Mouse (Mus musculus) limb, embryonic 11.5 days (tissue): ENCODE data around the gene Etl4. TPM values are rescaled to one million over a fixed set of nuclear protein-coding genes. Genes with fewer than 3 reads are reported as not detected.

Source experiments
- ATAC-seq: fragments of 200-750 bp; cut with Nextera tagmentation; 2 replicates; pipeline ENCODE4 v1.8.0; 2017; ENCODE audit warnings: low read depth; ENCODE audit not compliant: insufficient number of reproducible peaks, low FRiP score, low TSS enrichment
- DNase-seq: peaks from one replicate; pipeline ENCODE4 v3.0.0-alpha.2; 2015; ENCODE audit warnings: low spot score
- H3K27ac ChIP-seq: fragments of 300-500 bp; sonication (generic); replicated peaks from 2 replicates; pipeline ENCODE4 v1.5.1; 2014; ENCODE audit warnings: low read depth, mild to moderate bottlenecking, low read length
- H3K27me3 ChIP-seq: fragments of 300-500 bp; sonication (generic); 2 replicates; pipeline ENCODE4 v1.6.1; 2014; ENCODE audit warnings: mild to moderate bottlenecking, low read length, mixed read lengths; ENCODE audit not compliant: control insufficient read depth, insufficient read depth
- H3K36me3 ChIP-seq: fragments of 300-500 bp; sonication (generic); 2 replicates; pipeline ENCODE4 v1.6.1; 2014; ENCODE audit warnings: mild to moderate bottlenecking, low read length, moderate library complexity, mixed read lengths; ENCODE audit not compliant: control insufficient read depth, insufficient read depth
- H3K4me1 ChIP-seq: fragments of 300-500 bp; sonication (generic); 2 replicates; pipeline ENCODE4 v1.6.1; 2014; ENCODE audit warnings: low read length, mixed read lengths; ENCODE audit not compliant: control insufficient read depth, insufficient read depth
- H3K4me2 ChIP-seq: fragments of 300-500 bp; sonication (generic); 2 replicates; pipeline ENCODE4 v1.6.1; 2014; ENCODE audit warnings: low read depth, mild to moderate bottlenecking, moderate library complexity; ENCODE audit not compliant: severe bottlenecking
- H3K4me3 ChIP-seq: fragments of 300-500 bp; sonication (generic); 2 replicates; pipeline ENCODE4 v1.5.1; 2014; ENCODE audit warnings: low read depth, low read length
- H3K9ac ChIP-seq: fragments of 300-500 bp; sonication (generic); 2 replicates; pipeline ENCODE4 v1.6.1; 2014; ENCODE audit warnings: mild to moderate bottlenecking, low read length
- H3K9me3 ChIP-seq: fragments of 300-500 bp; sonication (generic); 2 replicates; pipeline ENCODE4 v1.6.1; 2016; ENCODE audit warnings: low read length; ENCODE audit not compliant: control insufficient read depth
- WGBS: fragments of 180-500 bp; shearing (Covaris S2); extraction: QIAGEN DNeasy Blood & Tissue Kit; methylation state at CpG from one replicate; pipeline ENCODE4 v1.1.7; 2014; 5-methylcytosine and 5-hydroxymethylcytosine counted together
- polyA plus RNA-seq: library from polyadenylated mRNA; unstranded; fragments of >200 nt; fragmentation: Nextera tagmentation; extraction: Ambion mirVana; gene quantifications from 2 replicates; pipeline ENCODE4 v1.2.1, GENCODE M21; 2014

Gene Etl4
- polyA plus RNA-seq, 1 experiment from 2014 or later, result 13.5 TPM

GRCm38 (mm10) chr2:20532623-20533022, 623.0 kb downstream of the Etl4 start:
- 9% methylated on average over 3 of the region's 3 CpGs for WGBS

DNA sequence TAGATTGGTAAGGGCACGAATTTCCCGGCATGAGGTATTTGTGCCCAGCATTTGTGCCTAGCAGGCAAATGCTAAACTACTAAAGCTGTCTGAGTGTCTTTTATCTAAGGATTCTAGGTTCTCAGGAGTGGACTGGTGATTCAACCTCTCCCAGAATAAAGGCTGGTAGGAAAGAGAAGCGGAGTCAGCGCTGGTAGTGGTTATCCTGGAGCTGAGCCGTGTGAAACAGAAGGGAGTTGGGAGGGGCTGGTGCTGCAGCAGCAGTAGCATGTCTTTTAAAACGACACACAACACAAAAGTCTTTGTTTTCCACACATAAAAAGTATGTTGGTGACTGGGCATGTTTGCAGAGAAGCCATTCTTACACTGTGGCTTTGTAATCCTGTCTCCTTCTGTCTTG, 628.2 kb downstream of the Etl4 start:
- WGBS, result 85% methylated on average over 6 of the region's 6 CpGs
- no peak for ATAC-seq

More at GRCm38 (mm10) chr2:20532623-20533022, 623.0 kb downstream of the Etl4 start:
- Histone ChIP-seq H3K9me3 (no peaks in the 10 kb centered on the region), H3K4me1 (no peaks in the 10 kb centered on the region), H3K27me3 (no peaks in the 10 kb centered on the region), H3K27ac (no peak overlapping the region), H3K36me3 (no peaks in the 10 kb centered on the region), H3K9ac (no peak overlapping the region), H3K4me2 (no peak overlapping the region), H3K4me3 (no peak overlapping the region)
- DNase-seq, result no peak
- ATAC-seq, result no peak

DNA sequence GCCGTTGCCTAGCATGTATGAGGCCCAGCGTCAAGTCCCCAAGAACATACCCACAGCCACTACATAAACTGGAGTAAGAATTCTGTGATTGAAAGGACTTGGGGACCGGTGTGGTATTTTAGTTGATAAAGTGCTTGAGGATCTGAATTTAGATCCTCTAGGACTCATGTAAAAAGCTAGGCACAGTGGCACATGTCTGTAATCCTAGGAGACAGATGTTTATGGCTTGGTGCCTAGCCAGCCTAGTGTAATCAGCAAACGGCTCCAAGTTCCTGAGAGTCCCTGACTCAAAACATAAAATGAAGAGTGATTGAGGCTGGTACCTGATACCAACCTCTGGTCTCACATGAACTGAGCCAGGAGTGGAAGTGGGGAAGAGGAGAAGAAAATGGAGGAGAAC, 629.3 kb downstream of the Etl4 start:
- Histone ChIP-seq H3K4me2 (no peak overlapping the region), H3K27ac (no peak overlapping the region), H3K27me3 (no peaks in the 10 kb centered on the region), H3K36me3 (no peaks in the 10 kb centered on the region), H3K9me3 (no peaks in the 10 kb centered on the region), H3K4me3 (no peak overlapping the region), H3K4me1 (no peaks in the 10 kb centered on the region), H3K9ac (no peak overlapping the region)
- ATAC-seq (no peak), DNase-seq (no peak)
- WGBS, result 80% methylated on average over 4 of the region's 4 CpGs

More for the DNA sequence above, 628.2 kb downstream of the Etl4 start:
- no peak for DNase-seq
- H3K4me3 ChIP-seq, result no peak overlapping the region
- no peak overlapping the region for H3K4me2 ChIP-seq
- H3K4me1 ChIP-seq, result no peaks in the 10 kb centered on the region
- no peaks in the 10 kb centered on the region for H3K36me3 ChIP-seq
- no peaks in the 10 kb centered on the region for H3K27me3 ChIP-seq
- H3K9ac ChIP-seq, result no peak overlapping the region
- H3K9me3 ChIP-seq, result no peaks in the 10 kb centered on the region
- no peak overlapping the region for H3K27ac ChIP-seq

GRCm38 (mm10) chr2:20541261-20541660, 631.7 kb downstream of the Etl4 start:
- Histone ChIP-seq H3K36me3 (no peaks in the 10 kb centered on the region), H3K4me2 (no peak overlapping the region), H3K27ac (no peak overlapping the region), H3K9ac (no peak overlapping the region), H3K27me3 (no peaks in the 10 kb centered on the region), H3K9me3 (no peaks in the 10 kb centered on the region), H3K4me1 (no peaks in the 10 kb centered on the region), H3K4me3 (no peak overlapping the region)
- ATAC-seq (no peak), DNase-seq (no peak)

GRCm38 (mm10) chr2:20542286-20542685, 632.7 kb downstream of the Etl4 start:
- Histone ChIP-seq H3K4me2 (no peak overlapping the region), H3K27me3 (no peaks in the 10 kb centered on the region), H3K4me3 (no peak overlapping the region), H3K27ac (no peak overlapping the region), H3K9ac (no peak overlapping the region), H3K4me1 (no peaks in the 10 kb centered on the region), H3K36me3 (no peaks in the 10 kb centered on the region), H3K9me3 (no peaks in the 10 kb centered on the region)
- no peak for ATAC-seq
- DNase-seq, result no peak
- WGBS, result 90% methylated on average over 7 of the region's 7 CpGs

DNA sequence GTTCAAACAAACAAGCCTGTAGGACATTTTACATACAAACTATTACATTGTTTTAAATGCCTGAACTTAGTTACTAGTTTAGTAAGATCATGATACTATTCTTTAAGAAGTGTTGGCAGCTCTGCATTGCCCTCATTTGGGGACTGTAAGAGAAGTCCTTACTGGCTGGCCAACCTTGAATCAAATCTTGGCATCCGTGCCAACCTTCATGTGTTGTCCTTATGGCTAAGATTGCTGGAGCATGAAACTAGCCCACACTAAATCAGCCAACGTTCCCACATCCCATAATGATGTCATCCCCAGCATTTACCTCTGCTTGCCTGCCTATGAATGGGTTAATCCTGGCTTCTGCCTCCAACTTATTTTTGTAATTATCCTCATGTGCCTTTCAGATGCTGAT, 636.0 kb downstream of the Etl4 start:
- Histone ChIP-seq H3K4me1 (no peaks in the 10 kb centered on the region), H3K27me3 (no peaks in the 10 kb centered on the region), H3K27ac (no peak overlapping the region), H3K4me3 (no peak overlapping the region), H3K36me3 (no peaks in the 10 kb centered on the region), H3K9ac (no peak overlapping the region), H3K4me2 (no peak overlapping the region), H3K9me3 (no peaks in the 10 kb centered on the region)
- no peak for DNase-seq
- no peak for ATAC-seq
- WGBS, result 67% methylated on average over 2 of the region's 2 CpGs

- Histone ChIP-seq H3K27me3 (no peaks in the 10 kb centered on the region), H3K27ac (no peak overlapping the region), H3K4me2 (peak overlapping the region; percentile 35; the same call in 1 of the 2 replicates), H3K4me3 (no peak overlapping the region), H3K4me1 (no peaks in the 10 kb centered on the region), H3K9ac (no peak overlapping the region), H3K9me3 (no peaks in the 10 kb centered on the region), H3K36me3 (no peaks in the 10 kb centered on the region)
- DNase-seq (no peak), ATAC-seq (no peak)
- 12% methylated on average over 11 of the region's 11 CpGs for WGBS
Observed at GRCm38 (mm10) chr2:20546496-20547348, 637.1 kb downstream of the Etl4 start.

- no peak overlapping the region for H3K9ac ChIP-seq
- WGBS, result 9% methylated on average over 5 of the region's 5 CpGs
- ATAC-seq, result no peak
- H3K27me3 ChIP-seq, result no peaks in the 10 kb centered on the region
- no peaks in the 10 kb centered on the region for H3K36me3 ChIP-seq
- peak; percentile 30 for DNase-seq
- H3K4me1 ChIP-seq, result no peaks in the 10 kb centered on the region
- no peak overlapping the region for H3K27ac ChIP-seq
- H3K9me3 ChIP-seq, result no peaks in the 10 kb centered on the region
- peak overlapping the region; percentile 35; the same call in 1 of the 2 replicates for H3K4me2 ChIP-seq
- no peak overlapping the region for H3K4me3 ChIP-seq
Observed at GRCm38 (mm10) chr2:20547349-20547677, 637.7 kb downstream of the Etl4 start.
